Mouse (Mus musculus) neural tube, embryonic 13.5 days (tissue): Measurements from ENCODE around the gene Nr5a1. TPM values are rescaled to one million over a fixed set of nuclear protein-coding genes. Genes with fewer than 3 reads are reported as not detected.

ENCODE experiments used
- ATAC-seq: fragments of 200-750 bp; cut with Nextera tagmentation; 2 replicates; pipeline ENCODE4 v1.8.0; 2017; ENCODE audit warnings: low read depth, mild to moderate bottlenecking, moderate TSS enrichment, moderate library complexity
- H3K27ac ChIP-seq: fragments of 300-500 bp; sonication (generic); replicated peaks from 2 replicates; pipeline ENCODE4 v1.5.1; 2015; ENCODE audit warnings: moderate library complexity, mild to moderate bottlenecking, inconsistent platforms
- H3K27me3 ChIP-seq: fragments of 300-500 bp; sonication (generic); 2 replicates; pipeline ENCODE4 v1.6.1; 2015; ENCODE audit warnings: mild to moderate bottlenecking, inconsistent platforms
- H3K36me3 ChIP-seq: fragments of 300-500 bp; sonication (generic); 2 replicates; pipeline ENCODE4 v1.6.1; 2015; ENCODE audit warnings: mild to moderate bottlenecking, inconsistent platforms
- H3K4me1 ChIP-seq: fragments of 300-500 bp; sonication (generic); replicated peaks from 2 replicates; pipeline ENCODE4 v1.6.1; 2015; ENCODE audit warnings: inconsistent platforms
- H3K4me2 ChIP-seq: fragments of 300-500 bp; sonication (generic); 2 replicates; pipeline ENCODE4 v1.6.1; 2015; ENCODE audit warnings: inconsistent platforms, mild to moderate bottlenecking, moderate library complexity
- H3K4me3 ChIP-seq: fragments of 300-500 bp; sonication (generic); 2 replicates; pipeline ENCODE4 v1.5.1; 2015; ENCODE audit warnings: mild to moderate bottlenecking, inconsistent platforms
- H3K9ac ChIP-seq: fragments of 300-500 bp; sonication (generic); 2 replicates; pipeline ENCODE4 v1.6.1; 2015; ENCODE audit warnings: moderate library complexity, mild to moderate bottlenecking, inconsistent platforms
- H3K9me3 ChIP-seq: fragments of 300-500 bp; sonication (generic); 2 replicates; pipeline ENCODE4 v1.6.1; 2016; ENCODE audit warnings: inconsistent platforms
- WGBS: fragments of 180-500 bp; shearing (Covaris S2); methylation state at CpG from one replicate; pipeline ENCODE4 v1.1.7; 2015; 5-methylcytosine and 5-hydroxymethylcytosine counted together
- polyA plus RNA-seq: library from polyadenylated mRNA; unstranded; fragments of >200 nt; fragmentation: Nextera tagmentation; extraction: Ambion mirVana; gene quantifications from 2 replicates; pipeline ENCODE4 v1.2.1, GENCODE M21; 2015

Gene Nr5a1
- 0.06 TPM in 1 of 2 replicates, not detected in the other for polyA plus RNA-seq

- peaks cover 21% of the 10 kb centered on the region for H3K4me1 ChIP-seq
- no peak within 1 kb of the TSS for H3K9ac ChIP-seq
- no peak for ATAC-seq
- 89% methylated on average over 13 of the region's 13 CpGs for WGBS
- H3K27ac ChIP-seq: no peak within 1 kb of the TSS
- no peak within 1 kb of the TSS for H3K4me3 ChIP-seq
- H3K36me3 ChIP-seq: no peaks in the 10 kb centered on the region
- H3K4me2 ChIP-seq: no peak within 1 kb of the TSS
- no peaks in the 10 kb centered on the region for H3K9me3 ChIP-seq
- peaks cover 56% of the 10 kb centered on the region for H3K27me3 ChIP-seq
Observed at GRCm38 (mm10) chr2:38714324-38714723, at the start of gene Nr5a1. Gene Nr5a1 (minus strand): TSS chr2:38714542.

GRCm38 (mm10) chr2:38739847-38740246 is 25.5 kb upstream of the Nr5a1 start:
- Histone ChIP-seq H3K27ac (no peak overlapping the region), H3K9ac (no peak overlapping the region), H3K4me1 (peaks cover 8% of the 10 kb centered on the region; the same call in 1 of the 2 replicates), H3K27me3 (no peaks in the 10 kb centered on the region), H3K9me3 (no peaks in the 10 kb centered on the region), H3K4me3 (no peak overlapping the region), H3K4me2 (no peak overlapping the region), H3K36me3 (peaks cover 14% of the 10 kb centered on the region; the same call in 1 of the 2 replicates)
- WGBS: 83% methylated on average over 3 of the region's 3 CpGs
- no peak for ATAC-seq

- Histone ChIP-seq H3K4me2 (no peak overlapping the region), H3K9ac (no peak overlapping the region), H3K36me3 (peaks cover 14% of the 10 kb centered on the region; the same call in 1 of the 2 replicates), H3K9me3 (no peaks in the 10 kb centered on the region), H3K4me1 (peaks cover 9% of the 10 kb centered on the region; the same call in 1 of the 2 replicates), H3K4me3 (no peak overlapping the region), H3K27me3 (no peaks in the 10 kb centered on the region), H3K27ac (no peak overlapping the region)
- ATAC-seq: peak; percentile 76; the same call in 1 of the 2 replicates
- WGBS: 33% methylated on average over 7 of the region's 7 CpGs
Observed at GRCm38 (mm10) chr2:38739410-38739809, 25.1 kb upstream of the Nr5a1 start.

- Histone ChIP-seq H3K4me3 (no peak overlapping the region), H3K4me1 (peaks cover 9% of the 10 kb centered on the region; the same call in 1 of the 2 replicates), H3K4me2 (no peak overlapping the region), H3K27ac (no peak overlapping the region), H3K9me3 (no peaks in the 10 kb centered on the region), H3K36me3 (peaks cover 14% of the 10 kb centered on the region; the same call in 1 of the 2 replicates), H3K27me3 (no peaks in the 10 kb centered on the region), H3K9ac (no peak overlapping the region)
- WGBS: 91% methylated on average over 14 of the region's 14 CpGs
- peak; percentile 40; the same call in 1 of the 2 replicates for ATAC-seq
Observed at GRCm38 (mm10) chr2:38738601-38739301, 24.4 kb upstream of the Nr5a1 start.

GRCm38 (mm10) chr2:38735740-38736139 is 21.4 kb upstream of the Nr5a1 start:
- Histone ChIP-seq H3K4me2 (no peak overlapping the region), H3K27ac (no peak overlapping the region), H3K36me3 (peaks cover 15% of the 10 kb centered on the region; the same call in 1 of the 2 replicates), H3K9me3 (no peaks in the 10 kb centered on the region), H3K4me1 (peaks cover 9% of the 10 kb centered on the region; the same call in 1 of the 2 replicates), H3K27me3 (no peaks in the 10 kb centered on the region), H3K9ac (no peak overlapping the region), H3K4me3 (no peak overlapping the region)
- ATAC-seq: no peak

GRCm38 (mm10) chr2:38734721-38735120 is 20.4 kb upstream of the Nr5a1 start:
- WGBS: 50% methylated on average over 5 of the region's 5 CpGs
- ATAC-seq: no peak

GRCm38 (mm10) chr2:38730331-38730827 is 16.0 kb upstream of the Nr5a1 start:
- H3K27me3 ChIP-seq: no peaks in the 10 kb centered on the region
- 87% methylated on average over 6 of the region's 6 CpGs for WGBS
- H3K4me3 ChIP-seq: no peak overlapping the region
- H3K9ac ChIP-seq: no peak overlapping the region
- peaks cover 35% of the 10 kb centered on the region for H3K36me3 ChIP-seq
- no peak for ATAC-seq
- H3K9me3 ChIP-seq: no peaks in the 10 kb centered on the region
- no peak overlapping the region for H3K4me2 ChIP-seq
- no peak overlapping the region for H3K27ac ChIP-seq
- peaks cover 7% of the 10 kb centered on the region; the same call in 1 of the 2 replicates for H3K4me1 ChIP-seq

More at GRCm38 (mm10) chr2:38734721-38735120, 20.4 kb upstream of the Nr5a1 start:
- Histone ChIP-seq H3K27me3 (no peaks in the 10 kb centered on the region), H3K9ac (no peak overlapping the region), H3K4me2 (no peak overlapping the region), H3K4me3 (no peak overlapping the region), H3K27ac (no peak overlapping the region), H3K36me3 (peaks cover 19% of the 10 kb centered on the region; the same call in 1 of the 2 replicates), H3K4me1 (peaks cover 9% of the 10 kb centered on the region; the same call in 1 of the 2 replicates), H3K9me3 (no peaks in the 10 kb centered on the region)

GRCm38 (mm10) chr2:38725427-38725826 is 11.1 kb upstream of the Nr5a1 start:
- peaks cover 26% of the 10 kb centered on the region for H3K36me3 ChIP-seq
- no peaks in the 10 kb centered on the region for H3K9me3 ChIP-seq
- 0 out of 2 replicates have a peak, but pooled peaks cover 5% of the 10 kb centered on the region for H3K4me1 ChIP-seq
- ATAC-seq: no peak
- H3K9ac ChIP-seq: no peak overlapping the region
- WGBS: 53% methylated on average over 3 of the region's 3 CpGs
- no peak overlapping the region for H3K4me2 ChIP-seq
- no peak overlapping the region for H3K4me3 ChIP-seq
- H3K27me3 ChIP-seq: no peaks in the 10 kb centered on the region
- H3K27ac ChIP-seq: no peak overlapping the region

GRCm38 (mm10) chr2:38723378-38723777 is 9.0 kb upstream of the Nr5a1 start:
- H3K36me3 ChIP-seq: peaks cover 13% of the 10 kb centered on the region; the same call in 1 of the 2 replicates
- H3K9me3 ChIP-seq: no peaks in the 10 kb centered on the region
- H3K9ac ChIP-seq: no peak overlapping the region
- H3K27ac ChIP-seq: no peak overlapping the region
- ATAC-seq: no peak
- WGBS: 78% methylated on average over 4 of the region's 4 CpGs
- no peak overlapping the region for H3K4me2 ChIP-seq
- no peak overlapping the region for H3K4me3 ChIP-seq
- 0 out of 2 replicates have a peak, but pooled peaks cover 5% of the 10 kb centered on the region for H3K4me1 ChIP-seq
- no peaks in the 10 kb centered on the region for H3K27me3 ChIP-seq

- H3K4me3 ChIP-seq: no peak overlapping the region
- peaks cover 6% of the 10 kb centered on the region; the same call in 1 of the 2 replicates for H3K36me3 ChIP-seq
- H3K27me3 ChIP-seq: no peaks in the 10 kb centered on the region
- 0 out of 2 replicates have a peak, but pooled peaks cover 5% of the 10 kb centered on the region for H3K4me1 ChIP-seq
- no peak overlapping the region for H3K4me2 ChIP-seq
- 35% methylated on average over 4 of the region's 4 CpGs for WGBS
- H3K9ac ChIP-seq: no peak overlapping the region
- no peaks in the 10 kb centered on the region for H3K9me3 ChIP-seq
- H3K27ac ChIP-seq: no peak overlapping the region
- ATAC-seq: no peak
Observed at GRCm38 (mm10) chr2:38722076-38722475, 7.7 kb upstream of the Nr5a1 start.

GRCm38 (mm10) chr2:38720661-38721060 is 6.3 kb upstream of the Nr5a1 start:
- Histone ChIP-seq H3K9me3 (no peaks in the 10 kb centered on the region), H3K4me1 (0 out of 2 replicates have a peak, but pooled peaks cover 5% of the 10 kb centered on the region), H3K4me3 (no peak overlapping the region), H3K27ac (no peak overlapping the region), H3K36me3 (no peaks in the 10 kb centered on the region), H3K27me3 (no peaks in the 10 kb centered on the region), H3K9ac (no peak overlapping the region), H3K4me2 (no peak overlapping the region)
- 46% methylated on average over 2 of the region's 2 CpGs for WGBS
- ATAC-seq: no peak

- Histone ChIP-seq H3K36me3 (no peaks in the 10 kb centered on the region), H3K4me2 (no peak overlapping the region), H3K27ac (no peak overlapping the region), H3K4me3 (no peak overlapping the region), H3K27me3 (peaks cover 6% of the 10 kb centered on the region), H3K9me3 (no peaks in the 10 kb centered on the region), H3K9ac (no peak overlapping the region), H3K4me1 (no peaks in the 10 kb centered on the region)
- 74% methylated on average over 6 of the region's 6 CpGs for WGBS
- no peak for ATAC-seq
Observed at GRCm38 (mm10) chr2:38719354-38719753, 5.0 kb upstream of the Nr5a1 start.
